Mouse (Mus musculus) macrophage (primary cell): ENCODE measurements around the gene Ddx31. TPM values are rescaled to one million over a fixed set of nuclear protein-coding genes. Genes with fewer than 3 reads are reported as not detected.

Experiments used
- H3K27ac ChIP-seq: fragments of 350-480 bp; formaldehyde crosslinking; 2 replicates; pipeline ENCODE4 v1.9.0; 2021
- H3K36me3 ChIP-seq: fragments of 350-480 bp; formaldehyde crosslinking; 2 replicates; pipeline ENCODE4 v1.9.0; 2021; ENCODE audit errors: inconsistent target
- H3K4me3 ChIP-seq: fragments of 350-480 bp; formaldehyde crosslinking; 2 replicates; pipeline ENCODE4 v1.9.0; 2021; ENCODE audit errors: inconsistent target
- H3K79me2 ChIP-seq: fragments of 350-480 bp; formaldehyde crosslinking; 2 replicates; pipeline ENCODE4 v1.9.0; 2021; ENCODE audit errors: inconsistent target
- WGBS: methylation state at CpG from one replicate; pipeline ENCODE4 v1.1.7; 2026; ENCODE audit warnings: inconsistent platforms; ENCODE audit not compliant: missing documents; 5-methylcytosine and 5-hydroxymethylcytosine counted together
- polyA plus RNA-seq: library from polyadenylated mRNA; stranded (reverse); fragments of 250-400 nt; gene quantifications from 3 replicates; pipeline ENCODE4 v1.2.4, GENCODE M21; 2018; ENCODE audit warnings: inconsistent platforms

The Ddx31 gene
- polyA plus RNA-seq, 1 experiment from 2014 or later, result 9.6 TPM

- H3K36me3 ChIP-seq, result no peaks in the 10 kb centered on the region
- no peaks in the 10 kb centered on the region for H3K79me2 ChIP-seq
- no peak overlapping the region for H3K27ac ChIP-seq
- WGBS, result 84% methylated on average over 3 of the region's 3 CpGs
- no peak overlapping the region for H3K4me3 ChIP-seq
Observed at GRCm38 (mm10) chr2:28946312-28946711, 106.1 kb downstream of the Ddx31 start.

GRCm38 (mm10) chr2:28952981-28953380 lies 112.8 kb downstream of the Ddx31 start:
- 89% methylated on average over 7 of the region's 8 CpGs for WGBS
- Histone ChIP-seq H3K36me3 (no peaks in the 10 kb centered on the region), H3K27ac (no peak overlapping the region), H3K79me2 (no peaks in the 10 kb centered on the region), H3K4me3 (no peak overlapping the region)

GRCm38 (mm10) chr2:28954595-28954994 lies 114.4 kb downstream of the Ddx31 start:
- Histone ChIP-seq H3K36me3 (no peaks in the 10 kb centered on the region), H3K4me3 (no peak overlapping the region), H3K79me2 (no peaks in the 10 kb centered on the region), H3K27ac (no peak overlapping the region)
- 93% methylated on average over 9 of the region's 9 CpGs for WGBS

Other genes with a start within 250 kb of the Ddx31 start
- gene Gfi1b, start 218.4 kb upstream of the Ddx31 start, polyA plus RNA-seq, result 0.10 TPM in 1 of 3 replicates, not detected in the others
- 11.4 to 16.4 TPM (median 15.1 TPM) in 3 replicates for gene Tsc1, start 199.2 kb upstream of the Ddx31 start, polyA plus RNA-seq
- 11.7 to 25.3 TPM (median 13.8 TPM) in 3 replicates for gene Spaca9, start 140.7 kb upstream of the Ddx31 start, polyA plus RNA-seq
- gene Ak8, start 140.2 kb upstream of the Ddx31 start, polyA plus RNA-seq, result 5.3 to 14.5 TPM (median 9.7 TPM) in 3 replicates
- 11.5 to 17.4 TPM (median 12.1 TPM) in 3 replicates for gene Gtf3c4, start within 50 bp of the Ddx31 start, polyA plus RNA-seq
- gene Barhl1, start 76.3 kb downstream of the Ddx31 start, polyA plus RNA-seq, result not detected in 3 replicates
- not detected in 3 replicates for gene Cfap77, start 214.7 kb downstream of the Ddx31 start, polyA plus RNA-seq
- 8.0 to 12.4 TPM (median 10.7 TPM) in 3 replicates for gene Ttf1, start 219.9 kb downstream of the Ddx31 start, polyA plus RNA-seq